Mouse (Mus musculus) splenic B cell, adult 2 months (primary cell): ENCODE results near the gene Agtpbp1.

Source experiments
- DNase-seq: peaks from one replicate; pipeline ENCODE4 v3.0.0-alpha.2; 2011; ENCODE audit warnings: low read depth, low spot score
- H3K27me3 ChIP-seq: 2 replicates; pipeline ENCODE4 v1.6.1; 2012; ENCODE audit warnings: mild to moderate bottlenecking, low read length, moderate library complexity, mixed read lengths; ENCODE audit not compliant: control insufficient read depth, poor library complexity, insufficient read depth, severe bottlenecking
- H3K36me3 ChIP-seq: 2 replicates; pipeline ENCODE4 v1.6.1; 2012; ENCODE audit warnings: mild to moderate bottlenecking, low read length, moderate library complexity, mixed read lengths; ENCODE audit not compliant: control insufficient read depth, poor library complexity, insufficient read depth, severe bottlenecking

Gene Agtpbp1

GRCm38 (mm10) chr13:59557185-59557985 lies 27.6 kb downstream of the Agtpbp1 start:
- peak; percentile 91 for DNase-seq
- Histone ChIP-seq H3K27me3 (no peaks in the 10 kb centered on the region), H3K36me3 (no peaks in the 10 kb centered on the region)

GRCm38 (mm10) chr13:59556670-59557069 lies 28.4 kb downstream of the Agtpbp1 start:
- DNase-seq: peak; percentile 71
- no peaks in the 10 kb centered on the region for H3K27me3 ChIP-seq
- H3K36me3 ChIP-seq: no peaks in the 10 kb centered on the region

GRCm38 (mm10) chr13:59555613-59556192 lies 29.3 kb downstream of the Agtpbp1 start:
- peak; percentile 28 for DNase-seq
- no peaks in the 10 kb centered on the region for H3K36me3 ChIP-seq
- no peaks in the 10 kb centered on the region for H3K27me3 ChIP-seq

DNA sequence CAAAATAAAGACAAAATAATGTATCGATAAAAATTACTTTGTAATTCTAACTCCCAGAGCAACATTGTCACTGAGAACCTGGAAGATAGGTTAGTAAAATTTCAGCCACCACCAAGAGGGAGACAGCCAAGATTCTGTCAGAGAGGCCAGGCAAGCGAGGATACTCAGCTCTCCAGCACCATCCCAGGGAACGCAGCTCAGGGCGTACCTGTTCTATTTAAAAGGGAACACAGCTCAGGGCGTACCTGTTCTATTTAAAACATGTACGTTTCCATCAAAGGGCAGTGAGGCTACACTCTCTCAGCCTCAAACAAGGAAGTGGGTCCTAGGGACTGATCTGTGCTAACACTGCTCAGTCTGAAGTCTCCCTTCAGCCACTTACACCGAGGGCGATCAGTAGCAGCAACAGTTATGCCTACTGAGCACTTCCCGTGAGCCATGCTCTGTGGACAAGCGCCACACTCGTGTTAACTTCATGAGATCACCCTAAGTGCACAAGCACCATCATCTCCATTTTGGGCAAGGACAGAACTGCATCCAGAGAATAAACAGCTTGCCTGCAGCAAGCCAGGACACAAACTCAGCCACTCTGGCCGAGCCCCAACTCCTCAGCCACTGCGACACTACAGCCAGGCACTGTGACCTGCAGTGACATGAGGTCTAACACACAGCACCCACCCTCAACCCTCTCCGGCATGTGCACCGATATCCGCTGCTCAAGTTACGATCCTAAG lies 30.1 kb downstream of the Agtpbp1 start:
- peak; percentile 26 for DNase-seq
- no peaks in the 10 kb centered on the region for H3K36me3 ChIP-seq
- no peaks in the 10 kb centered on the region for H3K27me3 ChIP-seq

DNA sequence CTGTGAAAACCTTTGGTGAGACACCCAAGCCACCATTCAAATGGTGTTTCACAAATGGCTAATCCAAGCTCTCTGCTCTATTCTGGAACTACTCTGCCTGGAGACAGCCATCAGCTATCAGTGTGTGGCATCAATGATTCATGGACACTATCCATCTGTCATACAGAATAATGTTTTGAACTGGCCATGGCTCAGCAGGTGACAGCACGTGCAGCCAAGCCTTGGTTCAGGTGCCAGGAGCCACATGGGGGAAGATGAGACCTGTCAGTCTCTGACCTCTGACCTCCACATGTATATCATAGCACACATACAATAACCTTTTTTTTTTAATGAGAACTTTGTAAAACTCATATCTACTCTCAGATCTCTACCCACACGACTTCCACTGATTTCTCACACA lies 32.3 kb downstream of the Agtpbp1 start:
- H3K27me3 ChIP-seq: no peaks in the 10 kb centered on the region
- DNase-seq: no peak

GRCm38 (mm10) chr13:59552286-59552685 lies 32.7 kb downstream of the Agtpbp1 start:
- H3K27me3 ChIP-seq: no peaks in the 10 kb centered on the region
- no peaks in the 10 kb centered on the region for H3K36me3 ChIP-seq
- DNase-seq: no peak

More for the DNA sequence above, 32.3 kb downstream of the Agtpbp1 start:
- no peaks in the 10 kb centered on the region for H3K36me3 ChIP-seq

GRCm38 (mm10) chr13:59549318-59549798 lies 35.7 kb downstream of the Agtpbp1 start:
- Histone ChIP-seq H3K36me3 (no peaks in the 10 kb centered on the region), H3K27me3 (no peaks in the 10 kb centered on the region)
- no peak for DNase-seq

DNA sequence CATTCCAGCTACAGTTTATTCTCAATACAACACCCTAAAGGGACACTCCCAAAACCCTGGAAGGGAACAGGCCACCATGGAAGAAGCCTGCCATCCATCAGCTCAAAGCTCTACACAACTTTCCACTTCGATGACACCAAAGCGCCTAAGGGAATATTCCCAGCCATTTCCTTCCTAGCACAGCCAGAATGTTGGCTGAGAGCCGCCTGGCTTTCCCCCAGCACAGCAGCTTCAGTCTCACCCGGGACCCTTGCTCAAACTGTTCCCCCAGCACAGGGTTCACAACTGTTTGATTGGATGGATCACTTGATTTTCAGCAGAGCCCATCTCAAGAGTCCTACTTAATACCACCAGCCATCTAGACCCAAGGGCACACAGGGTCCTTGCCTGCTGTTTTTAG lies 37.3 kb downstream of the Agtpbp1 start:
- Histone ChIP-seq H3K27me3 (no peaks in the 10 kb centered on the region), H3K36me3 (no peaks in the 10 kb centered on the region)
- DNase-seq: no peak

GRCm38 (mm10) chr13:59547091-59547490 lies 37.9 kb downstream of the Agtpbp1 start:
- DNase-seq: no peak
- H3K36me3 ChIP-seq: no peaks in the 10 kb centered on the region
- no peaks in the 10 kb centered on the region for H3K27me3 ChIP-seq

DNA sequence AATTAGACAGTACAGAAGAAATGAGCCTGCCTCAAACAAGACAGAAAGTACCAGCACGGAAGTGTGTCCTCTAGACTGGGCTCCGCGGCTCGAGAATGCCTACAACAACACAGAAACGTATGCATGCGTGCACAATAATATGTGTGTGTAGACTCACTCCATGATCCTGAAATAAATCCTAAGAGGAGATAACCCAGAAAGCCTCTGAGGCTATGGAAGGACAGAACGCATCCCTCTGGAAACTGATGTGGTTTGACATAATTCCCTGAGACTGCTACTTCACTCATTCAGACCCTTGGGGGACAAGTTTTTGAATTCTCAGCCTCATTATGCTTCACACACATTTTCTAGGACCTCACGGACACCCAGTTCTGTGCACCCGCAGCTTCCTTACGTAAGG lies 42.6 kb downstream of the Agtpbp1 start:
- 0 out of 2 replicates have a peak, but pooled peaks cover 1% of the 10 kb centered on the region for H3K36me3 ChIP-seq
- no peaks in the 10 kb centered on the region for H3K27me3 ChIP-seq
- DNase-seq: no peak

DNA sequence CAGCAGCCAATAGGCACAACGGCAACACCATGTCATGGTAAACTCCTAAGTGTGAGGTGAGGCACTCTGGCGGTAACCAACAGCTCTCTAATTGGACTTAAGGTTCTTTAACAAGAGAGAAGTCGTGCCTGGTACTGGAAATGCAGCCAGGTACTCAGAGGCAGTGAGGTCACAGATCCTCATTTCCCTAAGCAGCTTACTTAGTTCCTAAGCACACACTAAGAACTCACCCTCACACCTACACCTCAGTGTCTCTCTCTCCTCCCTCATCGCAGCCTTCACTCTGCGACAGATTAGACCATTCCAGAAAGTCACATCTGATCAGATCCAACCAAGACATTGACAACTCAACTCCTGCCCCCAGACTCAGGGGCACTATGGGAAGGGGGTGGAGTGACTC lies 45.0 kb downstream of the Agtpbp1 start:
- DNase-seq: no peak

DNA sequence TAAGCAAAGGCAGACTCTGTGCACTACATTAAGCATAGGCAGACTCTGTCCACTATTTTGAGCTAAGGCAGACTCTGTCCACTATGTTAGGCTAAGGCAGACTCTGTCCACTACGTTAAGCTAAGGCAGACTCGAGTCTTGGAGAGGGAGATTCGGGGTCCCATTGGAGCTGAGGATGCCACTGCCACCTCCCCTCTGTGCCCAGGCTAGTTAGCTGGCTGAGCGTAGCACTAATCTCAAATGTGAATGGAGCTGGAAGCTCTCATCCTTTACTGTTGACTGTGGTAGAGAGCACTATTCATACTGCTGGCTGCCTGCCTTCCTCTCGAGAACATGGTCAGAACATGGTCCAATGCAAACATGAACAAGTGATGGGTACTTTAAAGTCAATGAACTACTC lies 46.4 kb downstream of the Agtpbp1 start:
- DNase-seq: no peak
- Histone ChIP-seq H3K27me3 (no peaks in the 10 kb centered on the region), H3K36me3 (0 out of 2 replicates have a peak, but pooled peaks cover 4% of the 10 kb centered on the region)

More for the DNA sequence above, 45.0 kb downstream of the Agtpbp1 start:
- Histone ChIP-seq H3K27me3 (no peaks in the 10 kb centered on the region), H3K36me3 (0 out of 2 replicates have a peak, but pooled peaks cover 4% of the 10 kb centered on the region)

DNA sequence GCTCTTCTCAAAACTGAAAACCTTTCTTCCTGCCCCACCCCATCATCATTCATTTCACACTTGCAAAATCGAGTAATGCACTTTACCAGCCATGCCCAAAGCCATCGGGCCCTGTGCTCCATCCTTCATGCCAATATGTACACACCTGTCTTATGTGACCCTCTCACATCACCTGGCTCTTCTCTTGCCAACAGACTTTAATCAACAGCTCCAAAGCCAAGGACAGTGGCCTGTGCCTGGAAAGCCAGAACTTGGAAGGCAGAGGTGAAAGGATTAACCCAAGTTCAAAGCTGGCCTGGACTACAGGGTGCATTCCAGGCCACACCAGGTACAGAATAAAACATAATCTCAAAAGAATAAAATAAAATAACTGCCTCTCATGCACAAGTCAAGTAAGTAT lies 48.4 kb downstream of the Agtpbp1 start:
- no peak for DNase-seq
- Histone ChIP-seq H3K36me3 (0 out of 2 replicates have a peak, but pooled peaks cover 4% of the 10 kb centered on the region), H3K27me3 (no peaks in the 10 kb centered on the region)

- Histone ChIP-seq H3K36me3 (0 out of 2 replicates have a peak, but pooled peaks cover 4% of the 10 kb centered on the region), H3K27me3 (no peaks in the 10 kb centered on the region)
- DNase-seq: no peak
Observed at GRCm38 (mm10) chr13:59535746-59536145, 49.3 kb downstream of the Agtpbp1 start.

GRCm38 (mm10) chr13:59534301-59534700 lies 50.7 kb downstream of the Agtpbp1 start:
- Histone ChIP-seq H3K27me3 (no peaks in the 10 kb centered on the region), H3K36me3 (0 out of 2 replicates have a peak, but pooled peaks cover 4% of the 10 kb centered on the region)
- no peak for DNase-seq
